Mouse (Mus musculus): ENCODE data around the gene Oaz3. TPM values are rescaled to one million over a fixed set of nuclear protein-coding genes. Genes with fewer than 3 reads are reported as not detected.

Gene Oaz3
- polyA plus RNA-seq, 1 experiment from 2014 or later: 0.76 TPM

GRCm38 (mm10) chr3:94465632-94466430 lies 22.1 kb upstream of the Oaz3 start:
- H3K27me3 ChIP-seq (ENCODE audit: control insufficient read depth, insufficient read depth, low read length): no peaks in the 10 kb centered on the region
- peaks cover 17% of the 10 kb centered on the region for H3K4me1 ChIP-seq (replicated peaks; ENCODE audit: control insufficient read depth, insufficient read depth, low read length)
- H3K4me2 ChIP-seq (ENCODE audit: low read depth, low read length, severe bottlenecking): no peak overlapping the region
- H3K9ac ChIP-seq (ENCODE audit: low read length): peak overlapping the region; percentile 27; the same call in 1 of the 2 replicates
- H3K4me3 ChIP-seq (ENCODE audit: low read depth, low read length): no peak overlapping the region
- no peaks in the 10 kb centered on the region for H3K9me3 ChIP-seq (ENCODE audit: control insufficient read depth, low read length)
- ATAC-seq (replicated peaks; ENCODE audit: low FRiP score): peak; percentile 73
- DNase-seq (ENCODE audit: low spot score): peak; percentile 62
- WGBS: 40% methylated on average over 13 of the region's 13 CpGs
- H3K36me3 ChIP-seq (ENCODE audit: control insufficient read depth, insufficient read depth, low read length): no peaks in the 10 kb centered on the region
- peak overlapping the region; percentile 88 for H3K27ac ChIP-seq (ENCODE audit: low read depth, low read length)

- H3K36me3 ChIP-seq (ENCODE audit: control insufficient read depth, insufficient read depth, low read length): no peaks in the 10 kb centered on the region
- WGBS: 43% methylated on average over 11 of the region's 11 CpGs
- peak overlapping the region; percentile 88 for H3K27ac ChIP-seq (ENCODE audit: low read depth, low read length)
- peaks cover 16% of the 10 kb centered on the region for H3K4me1 ChIP-seq (replicated peaks; ENCODE audit: control insufficient read depth, insufficient read depth, low read length)
- H3K9me3 ChIP-seq (ENCODE audit: control insufficient read depth, low read length): no peaks in the 10 kb centered on the region
- H3K4me2 ChIP-seq (ENCODE audit: low read depth, low read length, severe bottlenecking): peak overlapping the region; percentile 21; the same call in 1 of the 2 replicates
- H3K9ac ChIP-seq (ENCODE audit: low read length): no peak overlapping the region
- DNase-seq (ENCODE audit: low spot score): peak; percentile 67
- H3K4me3 ChIP-seq (ENCODE audit: low read depth, low read length): no peak overlapping the region
- no peaks in the 10 kb centered on the region for H3K27me3 ChIP-seq (ENCODE audit: control insufficient read depth, insufficient read depth, low read length)
- peak; percentile 81 for ATAC-seq (replicated peaks; ENCODE audit: low FRiP score)
Measured at GRCm38 (mm10) chr3:94463926-94464578, 20.3 kb upstream of the Oaz3 start.

DNA sequence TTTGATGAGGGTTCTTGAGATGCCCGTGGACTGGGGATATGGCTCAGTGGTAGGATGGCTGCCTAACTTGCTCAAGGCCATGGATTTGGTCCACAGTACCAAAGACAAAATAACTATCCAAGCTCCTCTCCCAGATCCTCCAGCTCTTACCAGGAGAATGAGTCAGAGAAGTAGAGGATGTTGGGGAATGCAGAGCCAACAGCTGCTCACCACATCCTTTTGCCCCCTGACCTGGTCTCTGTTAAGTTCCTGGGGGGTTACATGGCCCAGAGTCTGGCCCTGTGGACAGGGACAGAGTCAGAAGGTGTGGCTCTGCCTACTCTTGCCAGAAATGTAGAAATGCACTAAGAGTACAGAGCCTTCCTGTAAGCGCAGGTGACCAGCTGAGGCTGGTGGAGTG lies 16.1 kb upstream of the Oaz3 start:
- Histone ChIP-seq H3K9ac (ENCODE audit: low read length) (no peak overlapping the region), H3K4me1 (replicated peaks; ENCODE audit: control insufficient read depth, insufficient read depth, low read length) (peaks cover 9% of the 10 kb centered on the region), H3K27ac (ENCODE audit: low read depth, low read length) (no peak overlapping the region), H3K9me3 (ENCODE audit: control insufficient read depth, low read length) (no peaks in the 10 kb centered on the region), H3K27me3 (ENCODE audit: control insufficient read depth, insufficient read depth, low read length) (no peaks in the 10 kb centered on the region), H3K4me3 (ENCODE audit: low read depth, low read length) (no peak overlapping the region), H3K36me3 (ENCODE audit: control insufficient read depth, insufficient read depth, low read length) (no peaks in the 10 kb centered on the region), H3K4me2 (ENCODE audit: low read depth, low read length, severe bottlenecking) (no peak overlapping the region)
- ATAC-seq (replicated peaks; ENCODE audit: low FRiP score) (no peak), DNase-seq (ENCODE audit: low spot score) (no peak)
- 92% methylated on average over 2 of the region's 2 CpGs for WGBS

- no peaks in the 10 kb centered on the region for H3K4me1 ChIP-seq (replicated peaks; ENCODE audit: control insufficient read depth, insufficient read depth, low read length)
- no peak overlapping the region for H3K27ac ChIP-seq (ENCODE audit: low read depth, low read length)
- no peak overlapping the region for H3K4me2 ChIP-seq (ENCODE audit: low read depth, low read length, severe bottlenecking)
- H3K36me3 ChIP-seq (ENCODE audit: control insufficient read depth, insufficient read depth, low read length): no peaks in the 10 kb centered on the region
- ATAC-seq (replicated peaks; ENCODE audit: low FRiP score) (no peak), DNase-seq (ENCODE audit: low spot score) (no peak)
- 74% methylated on average over 3 of the region's 3 CpGs for WGBS
- no peak overlapping the region; the same call in 1 of the 2 replicates for H3K4me3 ChIP-seq (ENCODE audit: low read depth, low read length)
- no peak overlapping the region for H3K9ac ChIP-seq (ENCODE audit: low read length)
- H3K27me3 ChIP-seq (ENCODE audit: control insufficient read depth, insufficient read depth, low read length): no peaks in the 10 kb centered on the region
- H3K9me3 ChIP-seq (ENCODE audit: control insufficient read depth, low read length): no peaks in the 10 kb centered on the region
Measured at GRCm38 (mm10) chr3:94457055-94457454, 13.3 kb upstream of the Oaz3 start.

- no peaks in the 10 kb centered on the region for H3K4me1 ChIP-seq (replicated peaks; ENCODE audit: control insufficient read depth, insufficient read depth, low read length)
- peak overlapping the region; percentile 14 for H3K4me3 ChIP-seq (ENCODE audit: low read depth, low read length)
- H3K9ac ChIP-seq (ENCODE audit: low read length): no peak overlapping the region
- H3K36me3 ChIP-seq (ENCODE audit: control insufficient read depth, insufficient read depth, low read length): no peaks in the 10 kb centered on the region
- H3K4me2 ChIP-seq (ENCODE audit: low read depth, low read length, severe bottlenecking): peak overlapping the region; percentile 36; the same call in 1 of the 2 replicates
- H3K27me3 ChIP-seq (ENCODE audit: control insufficient read depth, insufficient read depth, low read length): no peaks in the 10 kb centered on the region
- DNase-seq (ENCODE audit: low spot score): peak; percentile 93
- ATAC-seq (replicated peaks; ENCODE audit: low FRiP score): peak; percentile 90
- 3% methylated on average over 12 of the region's 12 CpGs for WGBS
- no peak overlapping the region for H3K27ac ChIP-seq (ENCODE audit: low read depth, low read length)
- no peaks in the 10 kb centered on the region for H3K9me3 ChIP-seq (ENCODE audit: control insufficient read depth, low read length)
Measured at GRCm38 (mm10) chr3:94456529-94457000, 12.8 kb upstream of the Oaz3 start.

GRCm38 (mm10) chr3:94449377-94449776 lies 5.7 kb upstream of the Oaz3 start:
- Histone ChIP-seq H3K4me3 (ENCODE audit: low read depth, low read length) (no peak overlapping the region), H3K4me2 (ENCODE audit: low read depth, low read length, severe bottlenecking) (no peak overlapping the region), H3K4me1 (replicated peaks; ENCODE audit: control insufficient read depth, insufficient read depth, low read length) (no peaks in the 10 kb centered on the region), H3K36me3 (ENCODE audit: control insufficient read depth, insufficient read depth, low read length) (peaks cover 10% of the 10 kb centered on the region), H3K9me3 (ENCODE audit: control insufficient read depth, low read length) (no peaks in the 10 kb centered on the region), H3K27ac (ENCODE audit: low read depth, low read length) (no peak overlapping the region), H3K9ac (ENCODE audit: low read length) (no peak overlapping the region), H3K27me3 (ENCODE audit: control insufficient read depth, insufficient read depth, low read length) (no peaks in the 10 kb centered on the region)
- ATAC-seq (replicated peaks; ENCODE audit: low FRiP score): no peak
- no peak for DNase-seq (ENCODE audit: low spot score)
- 93% methylated on average over 2 of the region's 2 CpGs for WGBS

DNA sequence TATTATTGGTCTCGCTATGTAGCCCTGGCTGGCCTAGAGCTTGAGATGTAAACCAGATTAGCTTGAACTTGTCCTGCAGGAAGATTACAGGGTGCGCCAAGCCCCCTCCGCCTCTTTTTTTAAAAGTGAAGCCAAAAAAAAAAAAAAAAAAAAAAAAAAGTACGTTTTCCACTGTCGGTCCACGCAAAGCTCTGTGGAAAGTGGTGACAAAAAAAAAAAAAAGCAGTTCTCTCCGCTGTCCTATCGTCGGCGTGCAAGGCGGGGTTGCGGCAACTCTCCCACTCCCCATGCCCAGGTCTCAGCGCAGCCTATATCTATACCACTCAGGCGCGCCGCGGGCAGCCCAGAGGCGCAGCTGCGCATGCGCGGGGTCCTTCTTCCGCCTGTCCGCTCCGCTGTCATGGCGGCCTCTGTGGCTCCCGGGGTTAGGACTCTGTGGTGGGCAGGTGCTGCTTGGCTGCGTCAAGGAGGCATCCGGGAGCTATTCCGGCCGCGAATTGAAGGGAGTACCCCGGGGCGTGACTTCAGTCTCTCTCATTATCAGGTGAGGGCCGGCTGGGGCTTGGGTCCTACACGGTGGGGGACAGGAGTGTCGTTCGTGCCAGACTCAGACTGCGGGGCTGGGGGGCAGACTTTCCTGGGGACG lies 641 bp downstream of the Oaz3 start, which contains the start of gene Mrpl9:
Gene Mrpl9 (plus strand): TSS at position 368 of the 646 bp plus-strand sequence.
- no peaks in the 10 kb centered on the region for H3K9me3 ChIP-seq (ENCODE audit: control insufficient read depth, low read length)
- H3K36me3 ChIP-seq (ENCODE audit: control insufficient read depth, insufficient read depth, low read length): peaks cover 7% of the 10 kb centered on the region
- 0 out of 2 replicates have a peak, but pooled peaks cover 3% of the 10 kb centered on the region for H3K4me1 ChIP-seq (replicated peaks; ENCODE audit: control insufficient read depth, insufficient read depth, low read length)
- ATAC-seq (replicated peaks; ENCODE audit: low FRiP score) (peak; percentile 98), DNase-seq (ENCODE audit: low spot score) (peak; percentile 98)
- 0 out of 2 replicates have a peak within 1 kb of the TSS, but pooled peaks have one; percentile 50 for H3K27ac ChIP-seq (ENCODE audit: low read depth, low read length)
- under 1% methylated on average over 39 of the region's 39 CpGs for WGBS
- peak within 1 kb of the TSS; percentile 88 for H3K4me2 ChIP-seq (ENCODE audit: low read depth, low read length, severe bottlenecking)
- H3K4me3 ChIP-seq (ENCODE audit: low read depth, low read length): peak within 1 kb of the TSS; percentile 94
- peak within 1 kb of the TSS; percentile 90 for H3K9ac ChIP-seq (ENCODE audit: low read length)
- no peaks in the 10 kb centered on the region for H3K27me3 ChIP-seq (ENCODE audit: control insufficient read depth, insufficient read depth, low read length)

DNA sequence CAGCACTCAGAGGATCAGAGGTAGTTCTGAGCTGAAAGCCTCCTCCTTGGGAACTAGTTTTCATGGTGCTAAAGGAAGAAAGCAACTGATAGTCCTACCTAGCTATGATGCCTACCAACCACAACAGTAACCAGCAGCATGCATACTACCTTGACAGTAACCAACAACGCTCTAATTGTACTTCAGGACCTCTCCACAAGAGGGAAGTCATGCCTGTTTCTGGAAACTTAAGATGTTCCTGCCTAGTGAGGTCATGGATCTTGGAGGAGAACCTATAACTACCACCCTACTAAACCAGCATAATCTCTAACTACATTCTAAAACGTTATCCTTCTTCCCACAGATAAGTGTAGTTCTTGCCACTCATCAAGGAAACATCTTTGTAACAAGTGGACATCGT lies 2.5 kb downstream of the Oaz3 start:
- no peak overlapping the region for H3K27ac ChIP-seq (ENCODE audit: low read depth, low read length)
- no peak for ATAC-seq (replicated peaks; ENCODE audit: low FRiP score)
- no peak overlapping the region for H3K4me3 ChIP-seq (ENCODE audit: low read depth, low read length)
- H3K9me3 ChIP-seq (ENCODE audit: control insufficient read depth, low read length): no peaks in the 10 kb centered on the region
- H3K9ac ChIP-seq (ENCODE audit: low read length): no peak overlapping the region
- no peaks in the 10 kb centered on the region; the same call in 1 of the 2 replicates for H3K36me3 ChIP-seq (ENCODE audit: control insufficient read depth, insufficient read depth, low read length)
- no peak overlapping the region for H3K4me2 ChIP-seq (ENCODE audit: low read depth, low read length, severe bottlenecking)
- H3K4me1 ChIP-seq (replicated peaks; ENCODE audit: control insufficient read depth, insufficient read depth, low read length): 0 out of 2 replicates have a peak, but pooled peaks cover 3% of the 10 kb centered on the region
- 42% methylated on average over 3 of the region's 3 CpGs for WGBS
- no peak for DNase-seq (ENCODE audit: low spot score)
- no peaks in the 10 kb centered on the region for H3K27me3 ChIP-seq (ENCODE audit: control insufficient read depth, insufficient read depth, low read length)

All from forebrain, embryonic 11.5 days (tissue).